Mouse (Mus musculus): ENCODE measurements around the gene Ank.

Ank gene

GRCm38 (mm10) chr15:27545203-27545602 lies 78.7 kb downstream of the Ank start:
- no peak for DNase-seq

- DNase-seq = no peak
Observed at GRCm38 (mm10) chr15:27548110-27548509, 81.6 kb downstream of the Ank start.

DNA sequence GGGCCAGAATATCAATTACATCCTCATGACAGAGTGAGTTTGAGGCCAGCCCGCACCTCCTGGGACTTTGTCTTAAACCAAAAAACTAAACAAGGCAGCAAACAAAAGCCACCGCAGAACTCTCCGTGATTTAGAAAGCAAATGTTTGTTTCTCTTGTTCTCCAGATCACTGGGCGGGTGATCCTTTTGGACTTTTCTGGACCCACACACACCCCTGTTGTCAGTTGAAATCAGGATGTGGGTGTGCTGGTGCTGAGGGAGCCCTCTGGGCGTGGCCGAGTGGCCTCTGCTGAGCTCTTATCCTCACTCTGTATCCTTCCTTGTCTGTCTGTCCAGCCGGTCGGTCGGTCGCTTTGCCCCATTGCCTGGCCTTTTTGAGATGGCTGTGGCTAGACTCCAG lies 82.6 kb downstream of the Ank start:
- no peak for DNase-seq

- no peak for DNase-seq
Observed at GRCm38 (mm10) chr15:27549878-27550277, 83.4 kb downstream of the Ank start.

GRCm38 (mm10) chr15:27550358-27550992 lies 84.0 kb downstream of the Ank start:
- no peak for DNase-seq

- DNase-seq = no peak
Observed at GRCm38 (mm10) chr15:27551117-27552114, 84.9 kb downstream of the Ank start.

GRCm38 (mm10) chr15:27552129-27552700 lies 85.7 kb downstream of the Ank start:
- no peak for DNase-seq

- DNase-seq = no peak
Observed at GRCm38 (mm10) chr15:27553554-27553953, 87.1 kb downstream of the Ank start.

- no peak for DNase-seq
Observed at GRCm38 (mm10) chr15:27558456-27559147, 92.1 kb downstream of the Ank start.

GRCm38 (mm10) chr15:27560315-27560714 lies 93.8 kb downstream of the Ank start:
- DNase-seq = no peak

GRCm38 (mm10) chr15:27564106-27565100 lies 97.9 kb downstream of the Ank start:
- DNase-seq = no peak

GRCm38 (mm10) chr15:27565626-27566185 lies 99.2 kb downstream of the Ank start:
- DNase-seq = peak; percentile 45 to 49

GRCm38 (mm10) chr15:27567356-27567755 lies 100.9 kb downstream of the Ank start:
- DNase-seq = no peak

GRCm38 (mm10) chr15:27568371-27568770 lies 101.9 kb downstream of the Ank start:
- DNase-seq = no peak

GRCm38 (mm10) chr15:27569924-27570323 lies 103.4 kb downstream of the Ank start:
- DNase-seq = no peak

DNA sequence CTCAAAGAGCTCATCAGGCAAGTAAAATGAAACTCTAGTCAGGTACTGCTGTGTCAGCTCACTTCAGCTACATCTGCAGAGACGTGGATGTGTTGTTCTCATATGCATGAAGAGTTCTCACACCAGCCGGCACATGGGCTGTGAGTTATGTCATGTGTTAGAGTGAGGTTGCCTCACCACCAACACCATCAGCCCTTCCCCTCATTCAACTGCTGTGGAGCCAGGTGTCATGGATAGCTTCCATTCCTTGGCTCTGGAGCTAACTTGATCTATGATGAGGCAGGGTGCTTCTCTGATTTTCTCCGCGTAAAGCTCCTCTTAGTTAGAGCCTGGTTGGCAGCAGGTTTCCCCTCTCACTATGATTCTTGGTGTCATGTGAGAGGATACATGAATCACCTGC lies 103.9 kb downstream of the Ank start:
- DNase-seq = no peak

GRCm38 (mm10) chr15:27571179-27571578 lies 104.7 kb downstream of the Ank start:
- DNase-seq = no peak

DNA sequence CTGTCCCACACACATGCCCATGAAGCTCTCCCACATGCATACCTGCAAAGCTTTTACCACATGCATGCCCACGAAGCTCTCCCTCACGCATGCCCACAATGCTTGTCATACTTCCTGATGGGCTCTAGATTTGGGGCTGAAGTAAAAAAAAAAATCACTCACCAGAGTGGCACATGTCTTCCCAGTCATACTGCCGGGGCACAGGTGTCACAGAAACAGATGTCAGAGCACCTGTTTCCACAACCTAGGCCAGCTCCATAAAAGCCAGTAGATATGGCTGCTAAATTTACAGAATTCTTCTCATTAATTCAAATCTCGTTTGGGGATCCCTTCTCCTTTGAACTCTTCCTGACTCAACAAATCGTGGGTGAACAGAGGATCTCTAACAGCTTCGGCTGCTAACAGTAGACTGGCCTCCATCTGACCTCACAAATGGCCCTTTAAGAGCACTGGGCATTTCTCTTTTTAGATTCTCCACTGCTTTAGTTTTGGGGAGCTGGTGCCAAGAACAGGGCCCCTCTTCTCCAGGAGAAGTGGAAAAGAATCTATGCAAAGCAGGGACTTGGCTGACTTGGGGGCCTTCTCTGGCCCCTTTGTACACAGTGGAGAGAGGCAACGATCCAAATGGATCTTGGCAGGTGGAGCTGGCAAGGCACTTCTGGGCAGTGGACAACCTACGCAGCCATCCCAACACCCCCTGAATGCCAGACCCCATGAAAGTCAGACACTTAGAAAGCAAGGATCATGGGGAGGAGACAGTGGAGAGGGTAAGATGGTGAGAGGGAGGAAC lies 108.7 kb downstream of the Ank start:
- DNase-seq = no peak

DNA sequence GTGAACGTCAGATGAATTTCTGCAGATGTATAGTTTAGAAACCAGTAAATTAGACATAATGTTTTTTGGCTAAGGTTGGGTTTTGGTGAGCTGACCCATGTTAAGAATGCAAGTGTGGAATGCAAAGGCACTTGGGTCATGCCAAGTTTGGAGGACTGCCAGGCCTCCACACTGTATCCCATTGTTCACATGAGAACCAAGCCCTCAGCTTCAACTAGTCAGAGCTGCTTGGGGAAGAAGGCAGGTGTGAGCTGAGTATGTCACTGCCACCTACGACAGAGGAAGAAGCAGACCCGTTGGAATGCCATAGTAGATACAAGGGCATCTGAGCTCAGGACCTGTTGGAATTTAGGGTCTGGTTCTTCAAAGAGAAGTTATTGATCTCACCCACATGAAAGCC lies 109.5 kb downstream of the Ank start:
- no peak for DNase-seq

DNA sequence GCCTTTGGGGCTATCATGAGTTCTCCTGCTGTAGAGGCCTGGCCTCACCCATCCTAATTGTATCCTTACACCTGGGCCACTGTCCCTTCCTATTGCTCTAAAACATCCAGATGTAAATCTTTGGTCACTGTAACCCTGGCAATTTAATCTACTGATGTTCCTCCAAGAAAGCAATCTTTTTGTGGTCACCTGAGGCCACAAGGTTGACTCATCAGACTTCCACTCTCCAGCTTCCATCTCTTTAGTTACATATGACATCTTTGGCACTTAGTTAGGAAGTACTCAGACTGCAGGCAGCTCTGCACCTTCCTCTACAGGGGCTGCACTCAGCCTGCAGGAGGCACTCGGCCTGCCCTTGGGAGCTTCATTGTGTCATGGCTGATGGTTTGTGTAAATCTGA lies 110.4 kb downstream of the Ank start:
- DNase-seq = no peak
